Mouse (Mus musculus) liver, embryonic 14.5 days (tissue): ENCODE results near the gene Napepld. TPM values are rescaled to one million over a fixed set of nuclear protein-coding genes. Genes with fewer than 3 reads are reported as not detected.
A peak's percentile ranks its signal among the peaks of the same experiment; 100 is the strongest.

ENCODE experiments used
- ATAC-seq: fragments of 200-750 bp; cut with Nextera tagmentation; 2 replicates; pipeline ENCODE4 v1.8.0; 2017; ENCODE audit warnings: moderate number of reproducible peaks, mild to moderate bottlenecking, moderate library complexity; ENCODE audit not compliant: insufficient read depth
- DNase-seq, 3 experiments: peaks; one replicate each; pipeline ENCODE4 v3.0.0-alpha.2; 2012 to 2013; ENCODE audit warnings: low read depth in 3 of 3, low spot score in 3 of 3
- H3K27ac ChIP-seq: fragments of 300-500 bp; sonication (generic); 2 replicates; pipeline ENCODE4 v1.5.1; 2014; ENCODE audit warnings: moderate library complexity, mild to moderate bottlenecking, control low read depth, inconsistent platforms
- H3K27me3 ChIP-seq: fragments of 300-500 bp; sonication (generic); 2 replicates; pipeline ENCODE4 v1.6.1; 2014; ENCODE audit warnings: mild to moderate bottlenecking, low read length, moderate library complexity; ENCODE audit not compliant: control insufficient read depth, insufficient read depth
- H3K36me3 ChIP-seq: fragments of 300-500 bp; sonication (generic); replicated peaks from 2 replicates; pipeline ENCODE4 v1.6.1; 2014; ENCODE audit warnings: low read depth; ENCODE audit not compliant: control insufficient read depth, insufficient read depth
- H3K4me1 ChIP-seq, 2 experiments: fragments of 200-500 bp in 1 of 2; fragments of 300-500 bp in 1 of 2; sonication (generic) in 1 of 2; replicated peaks; 2 replicates each; pipeline ENCODE4 v1.6.1; 2012 to 2014; ENCODE audit warnings: antibody characterized with exemption in 1 of 2, inconsistent platforms in 1 of 2, low read length in 1 of 2; ENCODE audit not compliant: control insufficient read depth in 2 of 2, insufficient read depth in 2 of 2
- H3K4me2 ChIP-seq: fragments of 300-500 bp; sonication (generic); 2 replicates; pipeline ENCODE4 v1.6.1; 2014; ENCODE audit warnings: low read depth, mild to moderate bottlenecking, control low read depth, moderate library complexity
- H3K4me3 ChIP-seq, 2 experiments: fragments of 200-500 bp in 1 of 2; fragments of 300-500 bp in 1 of 2; sonication (generic) in 1 of 2; 2 replicates each; pipeline ENCODE4 v1.5.1; 2012 to 2014; ENCODE audit warnings: low read depth in 2 of 2, low read length in 2 of 2, mild to moderate bottlenecking in 2 of 2, control low read depth in 1 of 2, inconsistent platforms in 1 of 2, moderate library complexity in 1 of 2; ENCODE audit not compliant: insufficient read depth in 1 of 2
- H3K9ac ChIP-seq: fragments of 300-500 bp; sonication (generic); replicated peaks from 2 replicates; pipeline ENCODE4 v1.6.1; 2014; ENCODE audit warnings: mild to moderate bottlenecking, control low read depth, moderate library complexity
- H3K9me3 ChIP-seq: fragments of 300-500 bp; sonication (generic); 2 replicates; pipeline ENCODE4 v1.6.1; 2016; ENCODE audit warnings: low read length, mixed read lengths; ENCODE audit not compliant: control insufficient read depth
- CTCF ChIP-seq: IDR thresholded peaks from 2 replicates; pipeline ENCODE4 v1.5.1; 2016; ENCODE audit warnings: antibody characterized with exemption, low read depth, control low read depth
- EP300 ChIP-seq: IDR thresholded peaks from 2 replicates; pipeline ENCODE4 v1.6.1; 2016; ENCODE audit warnings: antibody characterized with exemption, low read depth
- WGBS: fragments of 180-500 bp; shearing (Covaris S2); extraction: QIAGEN DNeasy Blood & Tissue Kit; methylation state at CpG from one replicate; pipeline ENCODE4 v1.1.7; 2014; ENCODE audit not compliant: insufficient replicate concordance; 5-methylcytosine and 5-hydroxymethylcytosine counted together
- polyA plus RNA-seq, 2 experiments: library from polyadenylated mRNA; depleted of rRNA in 1 of 2; stranded (reverse) in 1 of 2; unstranded in 1 of 2; fragments of >200 nt; fragmentation: Nextera tagmentation in 1 of 2; extraction: Ambion mirVana in 1 of 2; gene quantifications; 2 replicates each; pipeline versions ENCODE4 v1.2.1 to v1.2.3; 2012 to 2014

Gene Napepld
- polyA plus RNA-seq, 2 experiments = 1.3 to 1.8 TPM

DNA sequence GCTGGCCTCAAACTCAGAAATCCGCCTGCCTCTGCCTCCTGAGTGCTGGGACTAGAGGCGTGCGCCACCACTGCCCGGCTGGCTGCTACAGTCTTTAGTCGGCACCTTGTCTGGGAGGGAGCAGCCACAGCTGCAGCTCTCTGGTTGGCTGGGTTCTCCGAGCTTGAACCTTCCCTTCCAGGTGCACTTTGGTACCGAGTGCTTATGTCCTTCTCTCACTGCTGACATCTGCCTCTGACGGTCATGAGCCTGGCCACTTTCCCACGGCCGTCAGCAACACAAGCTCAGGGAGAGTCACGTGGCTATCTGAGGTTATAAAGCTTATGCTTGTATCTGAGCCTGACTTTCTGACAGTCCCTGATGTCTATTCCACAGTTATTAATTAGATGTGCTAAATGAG lies 37.9 kb upstream of the Napepld start:
- no peak overlapping the region for H3K9ac ChIP-seq
- no peak overlapping the region for H3K27ac ChIP-seq
- DNase-seq (no peak), ATAC-seq (no peak)
- H3K4me1 ChIP-seq = peaks cover 0 to 7% of the 10 kb centered on the region in 2 experiments; a peak in 2 of 4 replicates
- H3K27me3 ChIP-seq = no peaks in the 10 kb centered on the region
- TF ChIP-seq EP300 (no peak), CTCF (no peak)
- H3K4me3 ChIP-seq = no peak overlapping the region
- WGBS = 82% methylated on average over 11 of the region's 11 CpGs
- H3K4me2 ChIP-seq = no peak overlapping the region
- peaks cover 23% of the 10 kb centered on the region for H3K36me3 ChIP-seq
- H3K9me3 ChIP-seq = no peaks in the 10 kb centered on the region

DNA sequence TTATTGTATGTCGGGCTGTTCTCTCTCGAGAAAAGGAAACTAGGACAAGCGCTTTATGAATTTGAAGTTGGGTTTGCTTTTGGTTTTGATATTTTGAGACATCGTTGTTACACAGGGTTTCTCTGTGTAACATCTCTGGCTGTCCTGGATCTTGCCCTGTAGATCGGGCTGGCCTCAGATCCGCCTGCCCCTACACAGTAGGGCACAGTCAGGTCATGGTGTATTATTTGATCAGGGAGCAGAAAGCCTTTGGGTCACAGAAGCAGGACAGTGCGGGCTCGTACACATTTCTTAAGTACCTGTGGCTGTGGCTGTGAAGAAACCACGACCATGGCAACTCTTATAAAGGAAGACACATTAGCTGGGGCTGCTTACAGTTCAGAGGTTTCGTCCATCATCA lies 36.4 kb upstream of the Napepld start:
- ATAC-seq = no peak
- DNase-seq = no peak
- peak overlapping the region; percentile 84 to 93 for H3K4me3 ChIP-seq

GRCm38 (mm10) chr5:21736956-21737585 lies 35.9 kb upstream of the Napepld start, which contains the start of gene Pmpcb:
Gene Pmpcb (plus strand): TSS chr5:21737141.
- under 1% methylated on average over 42 of the region's 42 CpGs for WGBS
- Histone ChIP-seq H3K4me2 (peak within 1 kb of the TSS; percentile 87), H3K4me1 (peaks cover 0 to 7% of the 10 kb centered on the region in 2 experiments; a peak in 2 of 4 replicates), H3K27me3 (no peaks in the 10 kb centered on the region), H3K36me3 (peaks cover 6% of the 10 kb centered on the region), H3K27ac (no peak within 1 kb of the TSS; the same call in 1 of the 2 replicates), H3K9me3 (no peaks in the 10 kb centered on the region), H3K4me3 (peak within 1 kb of the TSS; percentile 84 to 93), H3K9ac (peak within 1 kb of the TSS; percentile 84)
- DNase-seq (peak; percentile 70 to 77 (median 72)), ATAC-seq (peak; percentile 83)
- TF ChIP-seq CTCF = peak; percentile 97
- no peak for TF ChIP-seq EP300

More for the DNA sequence above, 36.4 kb upstream of the Napepld start:
- 21% methylated on average over 10 of the region's 10 CpGs for WGBS
- peak overlapping the region; percentile 84 for H3K9ac ChIP-seq
- peaks cover 0 to 7% of the 10 kb centered on the region in 2 experiments; a peak in 2 of 4 replicates for H3K4me1 ChIP-seq
- peaks cover 8% of the 10 kb centered on the region for H3K36me3 ChIP-seq
- TF ChIP-seq EP300 = no peak
- TF ChIP-seq CTCF = no peak
- H3K4me2 ChIP-seq = peak overlapping the region; percentile 87
- H3K27ac ChIP-seq = no peak overlapping the region
- no peaks in the 10 kb centered on the region for H3K27me3 ChIP-seq
- H3K9me3 ChIP-seq = no peaks in the 10 kb centered on the region

DNA sequence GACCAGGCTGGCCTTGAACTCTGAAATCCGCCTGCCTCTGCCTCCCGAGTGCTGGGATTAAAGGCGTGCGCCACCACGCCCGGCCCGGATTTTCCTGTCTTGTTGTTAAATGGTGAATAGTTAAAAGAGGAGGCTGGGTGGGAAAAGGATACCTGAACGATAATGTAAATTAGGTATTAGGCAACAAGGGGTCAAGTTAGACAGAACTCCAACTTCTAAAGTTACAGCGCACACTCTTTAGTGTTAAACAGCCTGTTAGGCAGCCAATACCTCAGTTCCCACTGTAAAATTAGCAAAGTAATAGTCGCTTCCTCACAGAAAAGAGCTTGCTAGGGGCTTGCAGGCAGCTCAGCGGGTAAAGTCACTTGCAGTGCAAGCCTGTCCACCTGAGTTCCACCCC lies 34.9 kb upstream of the Napepld start:
- WGBS = 71% methylated on average over 11 of the region's 11 CpGs
- Histone ChIP-seq H3K4me1 (peaks cover 0 to 7% of the 10 kb centered on the region in 2 experiments; a peak in 2 of 4 replicates), H3K36me3 (peaks cover 6% of the 10 kb centered on the region), H3K9ac (no peak overlapping the region), H3K9me3 (no peaks in the 10 kb centered on the region), H3K4me3 (no peak overlapping the region), H3K27me3 (no peaks in the 10 kb centered on the region), H3K4me2 (no peak overlapping the region), H3K27ac (no peak overlapping the region)
- no peak for TF ChIP-seq CTCF
- TF ChIP-seq EP300 = no peak
- ATAC-seq (no peak), DNase-seq (no peak)

DNA sequence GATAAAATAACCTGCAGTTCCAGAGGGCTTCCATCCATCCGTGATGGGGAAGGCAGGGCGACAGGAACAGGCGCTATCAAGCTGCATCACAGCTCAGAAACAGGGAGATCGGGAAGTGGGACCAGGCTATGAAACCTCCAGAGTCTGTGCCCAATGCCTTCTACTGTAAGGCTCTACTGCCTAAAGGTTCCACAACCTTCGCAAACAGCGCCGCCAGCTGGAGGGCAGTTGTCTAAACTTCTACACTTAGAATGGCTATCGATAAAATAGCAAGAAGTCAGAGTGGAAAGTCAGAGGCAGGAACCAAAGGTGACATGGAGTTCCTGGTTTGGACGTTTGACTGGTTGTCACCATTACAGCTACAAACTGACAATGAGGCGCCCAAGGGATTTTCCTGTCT lies 34.4 kb upstream of the Napepld start:
- TF ChIP-seq CTCF (peak; percentile 84), EP300 (no peak)
- Histone ChIP-seq H3K9me3 (no peaks in the 10 kb centered on the region), H3K9ac (no peak overlapping the region), H3K4me2 (peak overlapping the region; percentile 6), H3K4me3 (peak overlapping the region; percentile 26 to 66), H3K27ac (no peak overlapping the region), H3K36me3 (peaks cover 6% of the 10 kb centered on the region), H3K4me1 (peaks cover 0 to 7% of the 10 kb centered on the region in 2 experiments; a peak in 2 of 4 replicates), H3K27me3 (no peaks in the 10 kb centered on the region)
- peak; percentile 59 to 73 (median 69) for DNase-seq
- 14% methylated on average over 10 of the region's 10 CpGs for WGBS
- peak; percentile 43 for ATAC-seq
